In the genomic region with DNA sequence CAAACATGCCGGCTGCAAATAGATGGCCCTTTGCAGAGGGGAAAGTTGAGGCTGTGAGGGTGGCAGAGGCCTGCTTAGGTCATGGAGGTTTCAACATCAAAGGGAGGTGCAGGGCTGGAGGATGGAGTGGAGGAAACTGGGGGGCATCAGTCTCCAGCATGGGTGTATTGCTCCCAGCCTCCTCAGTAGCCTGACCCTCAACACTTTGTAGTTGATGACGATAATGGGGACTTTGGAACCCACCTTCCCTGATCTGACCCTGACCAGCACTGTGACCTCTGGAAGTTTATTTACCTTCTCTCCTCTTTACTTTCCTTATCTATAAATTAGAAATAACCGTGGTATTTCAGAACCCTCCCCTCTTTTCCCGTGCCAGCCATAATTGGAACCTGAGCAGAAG, we compare ENCODE assay signal across 38 mouse cellular contexts. TPM values are rescaled to one million over a fixed set of nuclear protein-coding genes. Genes with fewer than 3 reads are reported as not detected.
DNase-seq lines count a peak whose midpoint lies in the region; ATAC-seq and TF ChIP-seq lines count a peak whose summit lies in the region.
"Had no signal": no experiment of that assay in that cellular context is flagged by ENCODE, and none has a peak within 500 bp of the region (broad histone marks: within the 10 kb centered on the region; RNA-seq: fewer than 3 reads in every experiment).

No protein-coding gene starts in this region.

- no peak for TF ChIP-seq CTCF in gastrocnemius, adult 2 months (IDR thresholded peaks at IDR 0.05)
- TF ChIP-seq CTCF in liver, postnatal 0 days (IDR thresholded peaks at IDR 0.05; ENCODE audit: low read depth) = no peak

- H3K4me1 ChIP-seq in heart, embryonic 15.5 days (replicated peaks) = peaks cover 40% of the 10 kb centered on the region
- H3K4me1 ChIP-seq in liver, embryonic 12.5 days = peaks cover 10% of the 10 kb centered on the region; the same call in 1 of the 2 replicates
- peaks cover 2% of the 10 kb centered on the region; the same call in 1 of the 2 replicates for H3K4me1 ChIP-seq in liver, postnatal 0 days (ENCODE audit: insufficient read depth)
- H3K4me1 ChIP-seq in hindbrain, embryonic 13.5 days (replicated peaks) = peaks cover 9% of the 10 kb centered on the region; the same call in 1 of the 2 replicates
- H3K4me1 ChIP-seq: forebrain, embryonic 12.5 days; midbrain, embryonic 12.5 days had no signal

- H3K27me3 ChIP-seq in heart, embryonic 15.5 days = no peaks in the 10 kb centered on the region
- no peaks in the 10 kb centered on the region for H3K27me3 ChIP-seq in liver, embryonic 12.5 days (replicated peaks)
- no peaks in the 10 kb centered on the region for H3K27me3 ChIP-seq in liver, postnatal 0 days (ENCODE audit: insufficient read depth, low read length)
- H3K27me3 ChIP-seq in hindbrain, embryonic 13.5 days = peaks cover 7% of the 10 kb centered on the region; the same call in 1 of the 2 replicates
- H3K27me3 ChIP-seq: CH12.LX; embryonic facial prominence, embryonic 15.5 days; hindbrain, embryonic 12.5 days; stomach, embryonic 15.5 days had no signal

- no peak for TF ChIP-seq EP300 in liver, postnatal 0 days (IDR thresholded peaks at IDR 0.05; ENCODE audit: low read depth)

- no peaks in the 10 kb centered on the region for H3K9me3 ChIP-seq in heart, embryonic 15.5 days (replicated peaks)
- no peaks in the 10 kb centered on the region for H3K9me3 ChIP-seq in liver, embryonic 12.5 days (replicated peaks)
- no peaks in the 10 kb centered on the region for H3K9me3 ChIP-seq in liver, postnatal 0 days (ENCODE audit: low read length)
- no peaks in the 10 kb centered on the region for H3K9me3 ChIP-seq in hindbrain, embryonic 13.5 days
- H3K9me3 ChIP-seq: embryonic facial prominence, embryonic 15.5 days; forebrain, embryonic 12.5 days; hindbrain, embryonic 12.5 days; limb, embryonic 13.5 days; midbrain, embryonic 12.5 days; stomach, embryonic 15.5 days had no signal

- intact Hi-C loops in gastrocnemius, adult 2 months (cut with DNase I) = loop anchor here (10.0 kb wide), 1 partner anchor 255 kb away; no protein-coding TSS in a partner anchor
- intact Hi-C loops in heart, postnatal 25 days (cut with DNase I) = no loop called here

- no peak overlapping the region for H3K4me3 ChIP-seq in gastrocnemius, adult 2 months
- no peak overlapping the region for H3K4me3 ChIP-seq in heart, embryonic 15.5 days
- no peak overlapping the region for H3K4me3 ChIP-seq in liver, embryonic 12.5 days
- no peak overlapping the region for H3K4me3 ChIP-seq in liver, postnatal 0 days (ENCODE audit: low read depth, low read length)
- no peak overlapping the region for H3K4me3 ChIP-seq in hindbrain, embryonic 13.5 days
- H3K4me3 ChIP-seq: embryonic facial prominence, embryonic 15.5 days; forebrain, embryonic 12.5 days; hindbrain, embryonic 12.5 days; layer of hippocampus, adult 2 months; left cerebral cortex, adult 2 months; limb, embryonic 13.5 days; midbrain, embryonic 12.5 days; stomach, embryonic 15.5 days had no signal

- no peak overlapping the region for H3K9ac ChIP-seq in heart, embryonic 15.5 days
- no peak overlapping the region for H3K9ac ChIP-seq in liver, embryonic 12.5 days
- no peak overlapping the region for H3K9ac ChIP-seq in liver, postnatal 0 days (replicated peaks)
- H3K9ac ChIP-seq in hindbrain, embryonic 13.5 days = no peak overlapping the region
- H3K9ac ChIP-seq: embryonic facial prominence, embryonic 15.5 days; forebrain, embryonic 12.5 days; forebrain, postnatal 0 days; hindbrain, embryonic 12.5 days; limb, embryonic 13.5 days; midbrain, embryonic 12.5 days; stomach, embryonic 15.5 days had no signal

- no peak for DNase-seq in gastrocnemius, adult 2 months
- DNase-seq in gastrocnemius, postnatal 10 days = no peak
- no peak for DNase-seq in heart, postnatal 25 days (ENCODE audit: low spot score)
- DNase-seq in liver, postnatal 0 days = no peak
- DNase-seq: adrenal gland, adult 2 months; cerebellum, adult 2 months; forebrain, postnatal 0 days; gastrocnemius, postnatal 14 days; kidney, adult 11 months; lung, postnatal 36 days; thymus, postnatal 14 days had no signal

- H3K27ac ChIP-seq in gastrocnemius, adult 2 months = peak overlapping the region; percentile 63
- H3K27ac ChIP-seq in heart, embryonic 15.5 days = peak overlapping the region; percentile 53
- H3K27ac ChIP-seq in liver, embryonic 12.5 days = no peak overlapping the region
- no peak overlapping the region for H3K27ac ChIP-seq in liver, postnatal 0 days (ENCODE audit: low read depth)
- no peak overlapping the region for H3K27ac ChIP-seq in hindbrain, embryonic 13.5 days
- H3K27ac ChIP-seq: embryonic facial prominence, embryonic 15.5 days; forebrain, embryonic 12.5 days; hindbrain, embryonic 12.5 days; layer of hippocampus, adult 2 months; limb, embryonic 13.5 days; midbrain, embryonic 12.5 days; stomach, embryonic 15.5 days had no signal

- no peak for ATAC-seq in heart, embryonic 15.5 days (replicated peaks; ENCODE audit: insufficient number of reproducible peaks, insufficient read depth, low FRiP score, low read depth)
- peak; percentile 52; the same call in 1 of the 2 replicates for ATAC-seq in liver, embryonic 12.5 days
- ATAC-seq in liver, postnatal 0 days = no peak
- no peak for ATAC-seq in hindbrain, embryonic 13.5 days (ENCODE audit: low FRiP score)
- ATAC-seq: activated CD4-positive, CD25-positive, alpha-beta regulatory T cell, adult 4 months; forebrain, postnatal 0 days had no signal

- WGBS in heart, embryonic 15.5 days = 40% methylated on average over 4 of the region's 4 CpGs
- 35% methylated on average over 4 of the region's 4 CpGs for WGBS in liver, embryonic 12.5 days (ENCODE audit: insufficient replicate concordance)
- 50% methylated on average over 4 of the region's 4 CpGs for WGBS in liver, postnatal 0 days (ENCODE audit: insufficient replicate concordance)
- 58% methylated on average over 4 of the region's 4 CpGs for WGBS in hindbrain, embryonic 13.5 days

- no peaks in the 10 kb centered on the region for H3K36me3 ChIP-seq in heart, embryonic 15.5 days
- no peaks in the 10 kb centered on the region for H3K36me3 ChIP-seq in liver, embryonic 12.5 days
- no peaks in the 10 kb centered on the region for H3K36me3 ChIP-seq in liver, postnatal 0 days (replicated peaks; ENCODE audit: insufficient read depth, low read length)
- no peaks in the 10 kb centered on the region for H3K36me3 ChIP-seq in hindbrain, embryonic 13.5 days
- H3K36me3 ChIP-seq: embryonic facial prominence, embryonic 15.5 days; forebrain, embryonic 12.5 days; hindbrain, embryonic 12.5 days; limb, embryonic 13.5 days; midbrain, embryonic 12.5 days; stomach, embryonic 15.5 days had no signal

- H3K4me2 ChIP-seq in heart, embryonic 15.5 days = no peak overlapping the region
- H3K4me2 ChIP-seq in liver, embryonic 12.5 days = no peak overlapping the region
- no peak overlapping the region for H3K4me2 ChIP-seq in liver, postnatal 0 days (ENCODE audit: low read depth, low read length)
- H3K4me2 ChIP-seq in hindbrain, embryonic 13.5 days = no peak overlapping the region
- H3K4me2 ChIP-seq: embryonic facial prominence, embryonic 15.5 days; forebrain, embryonic 12.5 days; hindbrain, embryonic 12.5 days; limb, embryonic 13.5 days; midbrain, embryonic 12.5 days; stomach, embryonic 15.5 days had no signal

RNA-seq across cellular contexts. Expression of gene Gm26897, which starts 56.2 kb away (rescaled TPM):
- total RNA-seq in gastrocnemius, adult 2 months (2021) = not detected
- total RNA-seq in gastrocnemius, postnatal 10 days (2021) = not detected
- not detected in 2 replicates for polyA plus RNA-seq in heart, embryonic 15.5 days (2015; fragmentation: Nextera tagmentation; extraction: Ambion mirVana)
- total RNA-seq in heart, postnatal 25 days (2021) = not detected
- not detected in 2 replicates for polyA plus RNA-seq in liver, embryonic 12.5 days (2016; fragmentation: Nextera tagmentation; extraction: Ambion mirVana)
- polyA plus RNA-seq in liver, postnatal 0 days (2015; fragmentation: Nextera tagmentation; extraction: Ambion mirVana) = not detected in 2 replicates
- not detected in 2 replicates for polyA plus RNA-seq in hindbrain, embryonic 13.5 days (2015; fragmentation: Nextera tagmentation; extraction: Ambion mirVana)
- total RNA-seq: adrenal gland, adult 2 months; adrenal gland, postnatal 4 days; CH12.LX; ES-E14; forebrain, postnatal 0 days; gastrocnemius, postnatal 14 days; granulocyte monocyte progenitor cell, adult 5-6 weeks; layer of hippocampus, adult 2 months; layer of hippocampus, postnatal 14 days; left cerebral cortex, adult 2 months; left cerebral cortex, postnatal 25 days; megakaryocyte, adult 5-6 weeks had no signal
- polyA plus RNA-seq: activated CD4-positive, CD25-positive, alpha-beta regulatory T cell, adult 4 months; adrenal gland, adult 2 months; C2C12; cerebellum, adult 2 months; cortical plate, adult 2 months; embryonic facial prominence, embryonic 15.5 days; forebrain, embryonic 12.5 days; forebrain, postnatal 0 days; heart, postnatal 0 days; hindbrain, embryonic 12.5 days; kidney, embryonic 14.5 days; limb, embryonic 13.5 days; liver, embryonic 16.5 days; lung, embryonic 16.5 days; midbrain, embryonic 12.5 days; neural tube, embryonic 14.5 days; stomach, embryonic 15.5 days; urinary bladder, adult 2 months had no signal

Comparison
In these comparisons a context has a peak if more than half of its experiments do, and no peak if none do; other contexts are left out.
1. H3K27ac ChIP-seq: peak in gastrocnemius, adult 2 months (single experiment) and heart, embryonic 15.5 days (single experiment); none in liver, embryonic 12.5 days (single experiment), liver, postnatal 0 days (single experiment) and hindbrain, embryonic 13.5 days (single experiment).